ENCODE assay signal across 8 mouse cellular contexts in the genomic region with DNA sequence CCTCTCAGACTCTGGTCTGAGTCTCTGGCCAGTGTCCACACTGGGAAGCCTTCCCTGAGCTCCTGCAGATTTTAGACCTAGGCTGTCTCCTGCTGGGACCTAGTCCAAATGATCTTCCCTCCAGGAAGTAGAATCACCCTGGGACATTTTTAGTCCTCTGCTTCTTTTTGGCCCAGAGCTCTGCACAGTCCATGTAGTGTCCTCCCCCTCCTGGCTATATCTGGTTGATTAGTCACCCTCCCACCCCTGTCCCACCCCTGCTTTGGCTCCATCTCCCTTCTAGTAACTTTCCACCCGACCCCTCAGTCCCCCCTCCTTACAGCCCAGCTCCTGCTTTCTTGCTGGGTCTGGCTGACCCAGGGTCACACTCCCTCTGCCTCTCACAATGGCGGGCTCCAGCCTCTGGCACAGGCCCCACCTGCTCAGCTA. TPM values are rescaled to one million over a fixed set of nuclear protein-coding genes. Genes with fewer than 3 reads are reported as not detected.
DNase-seq lines count a peak whose midpoint lies in the region; ATAC-seq lines count a peak whose summit lies in the region.

No protein-coding gene starts in this region.

- no peaks in the 10 kb centered on the region for H3K36me3 ChIP-seq in heart, embryonic 14.5 days (ENCODE audit: control insufficient read depth, insufficient read depth, low read length)
- no peaks in the 10 kb centered on the region for H3K36me3 ChIP-seq in limb, embryonic 15.5 days

- H3K4me2 ChIP-seq in heart, embryonic 14.5 days (ENCODE audit: low read length), result no peak overlapping the region
- no peak overlapping the region for H3K4me2 ChIP-seq in limb, embryonic 15.5 days

- WGBS in heart, embryonic 14.5 days, result 18% methylated on average over 2 of the region's 2 CpGs
- 36% methylated on average over 2 of the region's 2 CpGs for WGBS in limb, embryonic 15.5 days

- peaks cover 29 to 40% of the 10 kb centered on the region in 2 experiments for H3K4me1 ChIP-seq in heart, embryonic 14.5 days (ENCODE audit: control insufficient read depth in 2 of 2, insufficient read depth in 2 of 2, low read length in 2 of 2)
- H3K4me1 ChIP-seq in limb, embryonic 15.5 days, result peaks cover 25% of the 10 kb centered on the region

- peak; percentile 80 for ATAC-seq in heart, embryonic 14.5 days (ENCODE audit: insufficient number of reproducible peaks, insufficient read depth, low FRiP score, low read depth)
- ATAC-seq in limb, embryonic 15.5 days (ENCODE audit: insufficient number of reproducible peaks, low FRiP score, low TSS enrichment, low read depth), result peak; percentile 36; the same call in 1 of the 2 replicates

- no peaks in the 10 kb centered on the region for H3K9me3 ChIP-seq in heart, embryonic 14.5 days (ENCODE audit: control insufficient read depth, low read length)
- H3K9me3 ChIP-seq in limb, embryonic 15.5 days, result no peaks in the 10 kb centered on the region

- peak overlapping the region; percentile 61 to 81 for H3K27ac ChIP-seq in heart, embryonic 14.5 days (replicated peaks in 1 of 2; ENCODE audit: control insufficient read depth in 1 of 2, insufficient read depth in 1 of 2, low read depth in 2 of 2, low read length in 2 of 2)
- no peak overlapping the region for H3K27ac ChIP-seq in limb, embryonic 15.5 days

- H3K9ac ChIP-seq in heart, embryonic 14.5 days (ENCODE audit: low read length), result 0 out of 2 replicates have a peak overlapping the region, but pooled peaks have one; percentile 21
- H3K9ac ChIP-seq in limb, embryonic 15.5 days, result no peak overlapping the region

- peak; percentile 26 to 42 for DNase-seq in adrenal gland, postnatal 36 days
- no peak for DNase-seq in adrenal gland, postnatal 25 days
- DNase-seq in embryo, embryonic 10 days (ENCODE audit: low spot score), result peak; percentile 47
- no peak for DNase-seq in cerebellum, postnatal 14 days
- DNase-seq in layer of hippocampus, adult 18-20 months (ENCODE audit: low spot score in 2 of 2), result no peak
- no peak for DNase-seq in B cell, adult 2 months

- no peak overlapping the region for H3K4me3 ChIP-seq in heart, embryonic 14.5 days (ENCODE audit: control insufficient read depth in 1 of 2, insufficient read depth in 1 of 2, low read depth in 1 of 2, low read length in 2 of 2)
- H3K4me3 ChIP-seq in limb, embryonic 15.5 days, result no peak overlapping the region

- H3K27me3 ChIP-seq in heart, embryonic 14.5 days (ENCODE audit: control insufficient read depth, insufficient read depth, low read length), result no peaks in the 10 kb centered on the region
- no peaks in the 10 kb centered on the region for H3K27me3 ChIP-seq in limb, embryonic 15.5 days

RNA-seq across cellular contexts. Expression of gene Slc28a1, which starts 18.3 kb away (rescaled TPM):
- under 1 TPM; 0.13 to 0.17 TPM for total RNA-seq in adrenal gland, postnatal 36 days (2021)
- total RNA-seq in adrenal gland, postnatal 25 days (2021), result 0.15 TPM in 1 of 2 replicates, not detected in the other
- polyA plus RNA-seq in heart, embryonic 14.5 days (2014; fragmentation: Nextera tagmentation; extraction: Ambion mirVana), result 0.07 and 0.11 TPM in 2 replicates
- 0.06 and 0.15 TPM in 2 replicates for polyA plus RNA-seq in limb, embryonic 15.5 days (2015; fragmentation: Nextera tagmentation; extraction: Ambion mirVana)
- under 1 TPM in 1 of 2 experiments, not detected in 1; 0.10 TPM for total RNA-seq in layer of hippocampus, adult 18-20 months (2021)

Comparison
In these comparisons a context has a peak if more than half of its experiments do, and no peak if none do; other contexts are left out.
1. DNase-seq: peak in adrenal gland, postnatal 36 days (2 of 2) and embryo, embryonic 10 days (single experiment); none in adrenal gland, postnatal 25 days (single experiment), cerebellum, postnatal 14 days (0 of 2), layer of hippocampus, adult 18-20 months (0 of 2) and B cell, adult 2 months (0 of 2).